Mouse (Mus musculus) erythroblast, embryonic 14.5 days (primary cell): ENCODE measurements around the gene Coro7. TPM values are rescaled to one million over a fixed set of nuclear protein-coding genes. Genes with fewer than 3 reads are reported as not detected.

Experiments used
- H3K27me3 ChIP-seq: 2 replicates; pipeline ENCODE4 v1.6.1; 2012; ENCODE audit warnings: inconsistent platforms; ENCODE audit not compliant: control insufficient read depth
- H3K36me3 ChIP-seq: 2 replicates; pipeline ENCODE4 v1.6.1; 2012; ENCODE audit warnings: mild to moderate bottlenecking, inconsistent platforms; ENCODE audit not compliant: control insufficient read depth
- H3K4me1 ChIP-seq: 2 replicates; pipeline ENCODE4 v1.6.1; 2012; ENCODE audit warnings: inconsistent platforms; ENCODE audit not compliant: control insufficient read depth
- H3K4me3 ChIP-seq: replicated peaks from 2 replicates; pipeline ENCODE3; 2012; ENCODE audit warnings: moderate library complexity, mild to moderate bottlenecking, inconsistent platforms
- H3K9me3 ChIP-seq: 2 replicates; pipeline ENCODE4 v1.6.1; 2012; ENCODE audit warnings: low read length, inconsistent platforms, mixed read lengths; ENCODE audit not compliant: control insufficient read depth
- GATA1 ChIP-seq: IDR thresholded peaks from 2 replicates; pipeline ENCODE4 v1.6.1; 2012; ENCODE audit warnings: low read length, inconsistent platforms, mixed read lengths
- TAL1 ChIP-seq: IDR thresholded peaks from 3 replicates; pipeline ENCODE4 v1.6.1; 2012; ENCODE audit warnings: low read length, inconsistent platforms, mixed read lengths
- polyA plus RNA-seq: library from polyadenylated mRNA; stranded (reverse); fragments of >175 nt; gene quantifications from 2 replicates; pipeline ENCODE4 v1.2.3, GENCODE M21; 2012

The Coro7 gene
- polyA plus RNA-seq, 1 experiment, result 1.1 TPM

- H3K9me3 ChIP-seq, result no peaks in the 10 kb centered on the region
- no peaks in the 10 kb centered on the region for H3K27me3 ChIP-seq
- TF ChIP-seq TAL1 (no peak), GATA1 (no peak)
- H3K36me3 ChIP-seq, result peaks cover 57% of the 10 kb centered on the region
- H3K4me1 ChIP-seq, result no peaks in the 10 kb centered on the region; the same call in 1 of the 2 replicates
- H3K4me3 ChIP-seq, result no peak overlapping the region
These were observed 26.7 kb downstream of the Coro7 start for GRCm38 (mm10) chr16:4652707-4653416.

DNA sequence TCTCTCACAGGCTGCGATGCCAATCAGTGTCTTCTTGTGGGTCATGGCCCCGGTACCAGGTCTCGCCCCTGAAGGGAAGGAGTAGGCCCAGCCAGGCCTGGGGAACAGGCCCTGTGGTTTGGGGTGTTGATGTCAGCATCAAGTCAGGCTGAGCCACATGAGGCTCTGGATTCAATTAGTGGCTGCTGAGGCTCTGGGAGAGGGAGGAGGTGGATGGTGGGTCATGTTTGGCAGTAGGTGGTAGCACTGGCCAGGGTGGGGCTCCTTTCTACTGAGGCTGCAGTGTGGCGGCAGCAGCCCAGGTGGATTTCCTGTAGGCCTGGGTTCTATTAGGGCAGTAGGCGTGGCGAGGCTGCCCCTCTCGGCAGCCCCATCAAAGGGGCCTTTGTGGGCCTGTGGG is 28.0 kb downstream of the Coro7 start:
- Histone ChIP-seq H3K4me1 (no peaks in the 10 kb centered on the region; the same call in 1 of the 2 replicates), H3K9me3 (no peaks in the 10 kb centered on the region), H3K36me3 (peaks cover 63% of the 10 kb centered on the region), H3K27me3 (no peaks in the 10 kb centered on the region), H3K4me3 (no peak overlapping the region)
- TF ChIP-seq GATA1, result no peak
- TF ChIP-seq TAL1, result no peak

GRCm38 (mm10) chr16:4651081-4651480 is 28.5 kb downstream of the Coro7 start:
- Histone ChIP-seq H3K36me3 (peaks cover 63% of the 10 kb centered on the region), H3K4me3 (no peak overlapping the region), H3K4me1 (no peaks in the 10 kb centered on the region; the same call in 1 of the 2 replicates), H3K27me3 (no peaks in the 10 kb centered on the region), H3K9me3 (no peaks in the 10 kb centered on the region)
- TF ChIP-seq GATA1 (no peak), TAL1 (no peak)

GRCm38 (mm10) chr16:4650161-4650560 is 29.4 kb downstream of the Coro7 start:
- Histone ChIP-seq H3K36me3 (peaks cover 57% of the 10 kb centered on the region), H3K4me1 (no peaks in the 10 kb centered on the region), H3K9me3 (no peaks in the 10 kb centered on the region), H3K4me3 (no peak overlapping the region), H3K27me3 (no peaks in the 10 kb centered on the region)
- TF ChIP-seq TAL1, result no peak
- no peak for TF ChIP-seq GATA1

GRCm38 (mm10) chr16:4649692-4650091 is 29.9 kb downstream of the Coro7 start:
- Histone ChIP-seq H3K4me1 (no peaks in the 10 kb centered on the region), H3K9me3 (no peaks in the 10 kb centered on the region), H3K4me3 (no peak overlapping the region), H3K27me3 (no peaks in the 10 kb centered on the region), H3K36me3 (peaks cover 54% of the 10 kb centered on the region)
- no peak for TF ChIP-seq GATA1
- TF ChIP-seq TAL1, result no peak

- Histone ChIP-seq H3K36me3 (peaks cover 52% of the 10 kb centered on the region), H3K27me3 (no peaks in the 10 kb centered on the region), H3K4me3 (no peak overlapping the region), H3K9me3 (no peaks in the 10 kb centered on the region), H3K4me1 (no peaks in the 10 kb centered on the region)
- TF ChIP-seq TAL1 (no peak), GATA1 (no peak)
These were observed 30.4 kb downstream of the Coro7 start for GRCm38 (mm10) chr16:4649211-4649610.

DNA sequence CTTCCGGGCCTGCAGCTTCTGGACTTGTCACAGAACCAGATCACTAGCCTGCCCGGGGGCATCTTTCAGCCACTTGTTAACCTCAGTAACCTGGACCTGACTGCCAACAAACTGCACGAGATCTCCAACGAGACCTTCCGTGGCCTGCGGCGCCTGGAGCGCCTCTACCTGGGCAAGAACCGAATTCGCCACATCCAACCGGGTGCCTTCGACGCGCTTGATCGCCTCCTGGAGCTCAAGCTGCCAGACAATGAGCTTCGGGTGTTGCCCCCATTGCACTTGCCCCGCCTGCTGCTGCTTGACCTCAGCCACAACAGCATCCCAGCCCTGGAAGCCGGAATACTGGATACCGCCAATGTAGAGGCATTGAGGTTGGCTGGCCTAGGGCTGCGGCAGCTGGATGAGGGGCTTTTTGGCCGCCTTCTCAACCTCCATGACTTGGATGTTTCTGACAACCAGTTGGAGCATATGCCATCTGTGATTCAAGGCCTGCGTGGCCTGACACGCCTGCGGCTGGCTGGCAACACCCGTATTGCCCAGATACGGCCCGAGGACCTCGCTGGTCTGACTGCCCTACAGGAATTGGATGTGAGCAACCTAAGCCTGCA is 31.1 kb downstream of the Coro7 start:
- Histone ChIP-seq H3K9me3 (no peaks in the 10 kb centered on the region), H3K27me3 (no peaks in the 10 kb centered on the region), H3K36me3 (peaks cover 57% of the 10 kb centered on the region), H3K4me1 (no peaks in the 10 kb centered on the region), H3K4me3 (no peak overlapping the region)
- TF ChIP-seq GATA1 (no peak), TAL1 (no peak)

DNA sequence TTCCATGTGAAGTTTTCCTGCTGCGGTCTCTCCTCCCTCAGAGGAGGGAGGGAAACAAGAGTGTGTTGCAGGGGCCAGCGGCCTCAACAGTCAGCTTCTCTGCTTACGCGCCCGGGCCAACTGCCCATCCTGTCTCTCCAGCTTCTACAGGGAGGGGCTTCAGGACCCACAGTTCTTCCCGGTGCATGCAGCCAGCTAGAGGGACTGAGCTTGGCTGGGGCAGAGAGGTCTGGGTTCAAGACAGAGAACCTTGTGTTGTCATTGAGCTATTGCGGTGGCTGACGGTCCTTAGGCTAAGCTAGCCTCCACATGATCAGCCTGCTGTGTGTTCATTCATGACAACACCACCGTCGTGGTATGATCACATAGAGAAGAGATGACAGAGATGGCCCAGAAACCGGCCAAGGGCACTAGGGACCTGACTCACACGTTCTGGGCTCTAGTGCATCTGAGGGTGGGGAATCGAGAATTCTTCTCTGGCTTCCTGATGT is 31.9 kb downstream of the Coro7 start:
- Histone ChIP-seq H3K27me3 (no peaks in the 10 kb centered on the region), H3K4me1 (no peaks in the 10 kb centered on the region), H3K9me3 (no peaks in the 10 kb centered on the region), H3K36me3 (peaks cover 52% of the 10 kb centered on the region), H3K4me3 (no peak overlapping the region)
- no peak for TF ChIP-seq TAL1
- TF ChIP-seq GATA1, result no peak

DNA sequence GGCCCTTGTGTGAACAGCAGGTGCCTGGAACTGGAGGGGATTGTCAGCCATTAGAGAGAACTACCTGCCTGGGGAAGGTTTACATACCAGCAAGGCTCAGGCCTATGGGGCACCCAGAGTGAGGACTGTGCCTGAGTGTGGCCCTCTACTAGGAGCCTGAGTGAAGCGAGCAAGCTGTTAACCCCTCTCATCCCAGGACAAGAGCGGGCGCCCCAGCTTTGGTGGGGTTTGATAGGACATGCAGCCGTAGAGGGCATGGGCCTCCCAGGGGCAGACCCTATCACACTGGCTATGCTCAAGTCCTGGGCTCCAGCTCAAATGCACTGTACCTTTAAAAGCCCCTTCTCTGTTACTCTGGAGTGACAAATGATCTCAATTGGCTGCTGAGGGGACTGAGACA is 32.7 kb downstream of the Coro7 start:
- Histone ChIP-seq H3K4me3 (no peak overlapping the region), H3K9me3 (no peaks in the 10 kb centered on the region), H3K4me1 (no peaks in the 10 kb centered on the region; the same call in 1 of the 2 replicates), H3K36me3 (peaks cover 43% of the 10 kb centered on the region), H3K27me3 (no peaks in the 10 kb centered on the region)
- no peak for TF ChIP-seq GATA1
- no peak for TF ChIP-seq TAL1
